In the genomic region with DNA sequence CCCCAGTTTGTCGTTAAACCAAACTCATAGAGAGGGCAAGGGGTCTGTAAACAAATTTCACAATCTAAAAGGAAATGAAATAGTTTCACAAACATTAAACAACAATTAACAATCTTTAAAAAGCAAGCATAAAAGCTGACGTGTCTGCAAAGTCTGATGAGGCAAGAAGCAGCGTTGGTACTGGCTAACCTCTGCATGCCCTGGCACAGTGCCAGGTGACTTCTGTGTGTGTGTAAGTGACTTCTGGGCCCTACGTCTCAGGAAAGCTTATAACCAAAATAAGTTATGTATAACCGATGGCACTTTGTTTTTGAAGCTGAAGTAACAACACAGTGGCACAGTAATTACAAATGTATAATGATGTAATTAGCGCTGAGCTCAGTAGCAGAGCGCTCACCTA, we compare ENCODE assay signal across 30 mouse cellular contexts. TPM values are rescaled to one million over a fixed set of nuclear protein-coding genes. Genes with fewer than 3 reads are reported as not detected.
DNase-seq lines count a peak whose midpoint lies in the region; TF ChIP-seq lines count a peak whose summit lies in the region.
"Had no signal": no experiment of that assay in that cellular context is flagged by ENCODE, and none has a peak within 500 bp of the region (broad histone marks: within the 10 kb centered on the region; RNA-seq: fewer than 3 reads in every experiment).

No protein-coding gene starts in this region.

- intact Hi-C loops in left cerebral cortex, postnatal 4 days (cut with DNase I): no loop called here
- intact Hi-C loops in left cerebral cortex, postnatal 10 days (cut with DNase I): no loop called here

- WGBS in lung, adult 2 months: 55% methylated on average over 7 of the region's 7 CpGs

- TF ChIP-seq CTCF in lung, adult 2 months (IDR thresholded peaks at IDR 0.05; ENCODE audit: insufficient read depth, low read length): no peak

- no peaks in the 10 kb centered on the region for H3K4me1 ChIP-seq in lung, adult 2 months (ENCODE audit: control insufficient read depth, insufficient read depth, low read length)
- H3K4me1 ChIP-seq: neural tube, embryonic 13.5 days had no signal

- DNase-seq in adrenal gland, postnatal 36 days: peak; percentile 26 to 49
- no peak for DNase-seq in adrenal gland, adult 2 months
- DNase-seq in left cerebral cortex, postnatal 4 days: peak; percentile 8
- DNase-seq in left cerebral cortex, postnatal 10 days (ENCODE audit: extremely low spot score in 1 of 2, low spot score in 2 of 2): no peak
- DNase-seq in lung, postnatal 4 days: peak; percentile 10 to 38
- no peak for DNase-seq in lung, adult 2 months
- peak; percentile 19 for DNase-seq in forelimb bud, embryonic 11.5 days (ENCODE audit: low read depth, low spot score)
- DNase-seq: B cell, adult 2 months; cerebellum, adult 11-12 months; cerebellum, adult 9-11 months; embryo, embryonic 11 days; gastrocnemius, postnatal 10 days; heart, postnatal 10 days; lung, postnatal 10 days; right cerebral cortex, postnatal 4 days; thymus, adult 2 months; thymus, postnatal 36 days had no signal

- no peak for TF ChIP-seq POLR2A in lung, adult 2 months (IDR thresholded peaks at IDR 0.05; ENCODE audit: borderline replicate concordance, extremely low read depth, low read depth, low read length)

- no peak overlapping the region for H3K4me3 ChIP-seq in lung, adult 2 months (replicated peaks; ENCODE audit: extremely low read depth, low read depth, low read length)
- H3K4me3 ChIP-seq: embryonic facial prominence, embryonic 12.5 days; heart, embryonic 13.5 days; layer of hippocampus, adult 2 months; left cerebral cortex, adult 2 months; liver, embryonic 15.5 days; neural tube, embryonic 13.5 days had no signal

RNA-seq across cellular contexts. Expression of a gene that starts 10.7 kb away (rescaled TPM):
- total RNA-seq in adrenal gland, postnatal 36 days (2021): not detected
- total RNA-seq in adrenal gland, adult 2 months (2021): not detected
- polyA plus RNA-seq in adrenal gland, adult 2 months (2012; rRNA removed): not detected in 2 replicates
- total RNA-seq in left cerebral cortex, postnatal 4 days (2021): not detected
- total RNA-seq in left cerebral cortex, postnatal 10 days (2021): not detected
- polyA plus RNA-seq in lung, adult 2 months (2012; rRNA removed): not detected in 2 replicates
- total RNA-seq: gastrocnemius, postnatal 10 days; heart, adult 8-10 months; heart, postnatal 10 days; hematopoietic stem cell, adult 5-6 weeks; layer of hippocampus, adult 2 months; layer of hippocampus, postnatal 14 days; left cerebral cortex, adult 2 months; left cerebral cortex, postnatal 36 days had no signal
- polyA plus RNA-seq: forebrain, embryonic 14.5 days; midbrain, embryonic 11.5 days; neural tube, embryonic 13.5 days; spleen, adult 2 months; thymus, adult 2 months had no signal

RNA-seq across cellular contexts. Expression of a gene that starts 33.8 kb away (rescaled TPM):
- 1 to 10 TPM; 2.9 to 3.4 TPM for total RNA-seq in adrenal gland, postnatal 36 days (2021)
- total RNA-seq in adrenal gland, adult 2 months (2021): 1 to 10 TPM; 2.0 to 3.4 TPM
- 1.2 and 1.3 TPM in 2 replicates for polyA plus RNA-seq in adrenal gland, adult 2 months (2012; rRNA removed)
- 1 to 10 TPM; 4.7 to 5.4 TPM for total RNA-seq in left cerebral cortex, postnatal 4 days (2021)
- total RNA-seq in left cerebral cortex, postnatal 10 days (2021): 1 to 10 TPM; 3.3 to 4.3 TPM
- polyA plus RNA-seq in lung, adult 2 months (2012; rRNA removed): 9.4 and 11.3 TPM in 2 replicates
- total RNA-seq: hematopoietic stem cell, adult 5-6 weeks had no signal

RNA-seq across cellular contexts. Expression of a gene that starts 33.9 kb away (rescaled TPM):
- total RNA-seq in adrenal gland, postnatal 36 days (2021): 10 to 100 TPM; 39.3 to 44.3 TPM
- 10 to 100 TPM; 38.7 to 49.6 TPM for total RNA-seq in adrenal gland, adult 2 months (2021)
- 2.6 TPM in 2 replicates for polyA plus RNA-seq in adrenal gland, adult 2 months (2012; rRNA removed)
- total RNA-seq in left cerebral cortex, postnatal 4 days (2021): 10 to 100 TPM; 60.6 to 70.6 TPM
- total RNA-seq in left cerebral cortex, postnatal 10 days (2021): 10 to 100 TPM; 58.0 to 61.3 TPM
- 3.2 and 6.1 TPM in 2 replicates for polyA plus RNA-seq in lung, adult 2 months (2012; rRNA removed)

Comparison
In these comparisons a context has a peak if more than half of its experiments do, and no peak if none do; other contexts are left out.
1. DNase-seq: peak in adrenal gland, postnatal 36 days (2 of 2), left cerebral cortex, postnatal 4 days (single experiment), lung, postnatal 4 days (2 of 2) and forelimb bud, embryonic 11.5 days (single experiment); none in adrenal gland, adult 2 months (single experiment), left cerebral cortex, postnatal 10 days (0 of 2) and lung, adult 2 months (single experiment).